Mouse (Mus musculus) kidney, postnatal 0 days (tissue): Measurements from ENCODE around the gene Krt80. TPM values are rescaled to one million over a fixed set of nuclear protein-coding genes. Genes with fewer than 3 reads are reported as not detected.
A peak's percentile ranks its signal among the peaks of the same experiment; 100 is the strongest.

Experiments used
- ATAC-seq: fragments of 200-750 bp; cut with Nextera tagmentation; replicated peaks from 2 replicates; pipeline ENCODE4 v1.8.0; 2017; ENCODE audit warnings: low read depth, moderate number of reproducible peaks, moderate TSS enrichment, moderate library complexity; ENCODE audit not compliant: low FRiP score
- DNase-seq: peaks from one replicate; pipeline ENCODE4 v3.0.0-alpha.2; 2016; ENCODE audit warnings: low spot score
- H3K27ac ChIP-seq: fragments of 300-500 bp; sonication (generic); 2 replicates; pipeline ENCODE4 v1.5.1; 2014; ENCODE audit warnings: mild to moderate bottlenecking
- H3K27me3 ChIP-seq: fragments of 300-500 bp; sonication (generic); 2 replicates; pipeline ENCODE4 v1.6.1; 2014; ENCODE audit warnings: low read length, mixed read lengths; ENCODE audit not compliant: insufficient read depth
- H3K36me3 ChIP-seq: fragments of 300-500 bp; sonication (generic); 2 replicates; pipeline ENCODE4 v1.6.1; 2014; ENCODE audit warnings: low read length, mixed read lengths; ENCODE audit not compliant: insufficient read depth
- H3K4me1 ChIP-seq: fragments of 300-500 bp; sonication (generic); replicated peaks from 2 replicates; pipeline ENCODE4 v1.6.1; 2014; ENCODE audit warnings: antibody characterized with exemption, low read length, mixed read lengths; ENCODE audit not compliant: insufficient read depth
- H3K4me2 ChIP-seq: fragments of 300-500 bp; sonication (generic); 2 replicates; pipeline ENCODE4 v1.6.1; 2014; ENCODE audit warnings: mild to moderate bottlenecking, low read length, moderate library complexity, mixed read lengths
- H3K4me3 ChIP-seq: fragments of 300-500 bp; sonication (generic); replicated peaks from 2 replicates; pipeline ENCODE4 v1.5.1; 2014; ENCODE audit warnings: low read depth, low read length
- H3K9ac ChIP-seq: fragments of 300-500 bp; sonication (generic); 2 replicates; pipeline ENCODE4 v1.6.1; 2014; ENCODE audit warnings: low read depth, low read length
- H3K9me3 ChIP-seq: fragments of 300-500 bp; sonication (generic); replicated peaks from 2 replicates; pipeline ENCODE4 v1.6.1; 2016; ENCODE audit warnings: low read length, inconsistent platforms, mixed read lengths
- CTCF ChIP-seq: IDR thresholded peaks from 2 replicates; pipeline ENCODE4 v1.5.1; 2016; ENCODE audit warnings: antibody characterized with exemption, low read depth, mild to moderate bottlenecking, moderate library complexity
- WGBS: fragments of 180-500 bp; shearing (Covaris S2); extraction: QIAGEN DNeasy Blood & Tissue Kit; methylation state at CpG from one replicate; pipeline ENCODE4 v1.1.7; 2014; 5-methylcytosine and 5-hydroxymethylcytosine counted together
- polyA plus RNA-seq: library from polyadenylated mRNA; unstranded; fragments of >200 nt; fragmentation: Nextera tagmentation; extraction: Ambion mirVana; gene quantifications from 2 replicates; pipeline ENCODE4 v1.2.1, GENCODE M21; 2015

The Krt80 gene
- polyA plus RNA-seq, 1 experiment from 2014 or later: 1.9 TPM

DNA sequence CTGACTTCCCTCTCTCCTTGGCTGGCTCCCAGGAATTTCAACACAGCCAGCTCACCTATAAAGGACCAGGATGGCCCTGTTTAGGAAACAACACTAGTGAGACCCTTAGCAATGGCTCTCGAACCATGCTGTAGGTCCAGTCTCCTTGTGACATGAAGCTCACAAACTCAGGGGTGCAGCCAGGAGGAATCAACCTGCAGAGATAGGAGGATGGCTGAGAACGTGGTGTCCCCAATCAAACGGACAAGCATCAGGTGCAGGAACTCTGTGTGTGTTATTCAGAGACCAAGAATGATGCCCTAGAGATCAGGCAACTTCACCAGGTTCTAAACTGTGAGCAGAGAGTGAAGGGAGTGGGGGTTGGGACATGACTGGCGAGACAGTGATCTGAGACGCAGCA, 47.9 kb downstream of the Krt80 start:
- TF ChIP-seq CTCF: no peak
- Histone ChIP-seq H3K36me3 (no peaks in the 10 kb centered on the region), H3K27ac (no peak overlapping the region), H3K9ac (no peak overlapping the region), H3K27me3 (no peaks in the 10 kb centered on the region), H3K9me3 (no peaks in the 10 kb centered on the region), H3K4me2 (no peak overlapping the region), H3K4me3 (no peak overlapping the region), H3K4me1 (0 out of 2 replicates have a peak, but pooled peaks cover 6% of the 10 kb centered on the region)
- 78% methylated on average over 5 of the region's 5 CpGs for WGBS
- no peak for ATAC-seq
- no peak for DNase-seq

DNA sequence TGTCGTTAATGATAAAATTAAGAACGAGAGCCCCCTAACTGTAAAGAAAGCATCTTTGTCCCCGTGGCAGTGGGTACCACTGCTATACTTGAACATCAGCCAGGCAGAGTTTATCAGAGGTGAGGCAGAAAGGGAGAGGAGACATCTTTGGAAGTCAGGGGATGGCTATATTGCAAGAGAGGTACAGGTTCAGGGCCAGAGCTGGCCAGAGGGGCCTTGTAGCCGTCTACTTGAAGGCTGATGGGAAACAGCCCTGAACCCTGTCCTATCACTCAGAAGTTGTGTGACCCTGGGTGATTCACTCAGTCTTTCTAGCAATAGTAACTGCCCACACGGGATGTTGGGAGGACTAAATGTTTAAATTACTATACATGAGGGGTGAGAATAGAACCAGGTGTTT, 48.8 kb downstream of the Krt80 start:
- no peak overlapping the region for H3K9ac ChIP-seq
- no peaks in the 10 kb centered on the region for H3K36me3 ChIP-seq
- no peak for ATAC-seq
- H3K27ac ChIP-seq: peak overlapping the region; percentile 62
- H3K4me2 ChIP-seq: no peak overlapping the region
- 0 out of 2 replicates have a peak, but pooled peaks cover 6% of the 10 kb centered on the region for H3K4me1 ChIP-seq
- TF ChIP-seq CTCF: no peak
- DNase-seq: no peak
- H3K4me3 ChIP-seq: no peak overlapping the region
- no peaks in the 10 kb centered on the region for H3K9me3 ChIP-seq
- WGBS: 36% methylated on average over 5 of the region's 5 CpGs
- no peaks in the 10 kb centered on the region for H3K27me3 ChIP-seq

DNA sequence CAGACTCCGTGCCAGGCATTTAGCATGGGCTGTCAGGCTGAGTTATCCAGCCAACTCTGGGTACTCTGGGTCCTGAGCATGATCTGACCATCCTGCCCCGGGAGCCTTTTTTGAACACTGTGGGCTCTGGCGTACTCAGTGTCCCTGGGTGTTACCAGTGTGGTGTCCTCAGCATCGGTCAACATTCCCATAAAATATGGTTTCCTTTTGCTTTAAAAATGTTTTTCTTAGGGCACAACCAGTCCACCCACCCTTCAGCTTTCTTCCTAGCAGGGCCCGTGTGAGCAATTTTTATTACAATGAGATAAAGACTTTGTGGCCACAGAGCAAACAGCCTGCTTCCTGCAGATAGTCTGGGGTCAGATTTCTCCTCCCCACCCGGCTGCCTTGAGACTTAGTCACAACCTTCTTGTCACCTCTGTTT, 49.3 kb downstream of the Krt80 start:
- no peaks in the 10 kb centered on the region for H3K36me3 ChIP-seq
- H3K4me3 ChIP-seq: no peak overlapping the region
- DNase-seq (peak; percentile 58), ATAC-seq (no peak; the same call in 1 of the 2 replicates)
- H3K4me2 ChIP-seq: no peak overlapping the region
- H3K9ac ChIP-seq: no peak overlapping the region
- no peaks in the 10 kb centered on the region for H3K9me3 ChIP-seq
- 0 out of 2 replicates have a peak, but pooled peaks cover 6% of the 10 kb centered on the region for H3K4me1 ChIP-seq
- H3K27ac ChIP-seq: peak overlapping the region; percentile 62
- WGBS: 26% methylated on average over 6 of the region's 6 CpGs
- no peaks in the 10 kb centered on the region for H3K27me3 ChIP-seq
- TF ChIP-seq CTCF: no peak

DNA sequence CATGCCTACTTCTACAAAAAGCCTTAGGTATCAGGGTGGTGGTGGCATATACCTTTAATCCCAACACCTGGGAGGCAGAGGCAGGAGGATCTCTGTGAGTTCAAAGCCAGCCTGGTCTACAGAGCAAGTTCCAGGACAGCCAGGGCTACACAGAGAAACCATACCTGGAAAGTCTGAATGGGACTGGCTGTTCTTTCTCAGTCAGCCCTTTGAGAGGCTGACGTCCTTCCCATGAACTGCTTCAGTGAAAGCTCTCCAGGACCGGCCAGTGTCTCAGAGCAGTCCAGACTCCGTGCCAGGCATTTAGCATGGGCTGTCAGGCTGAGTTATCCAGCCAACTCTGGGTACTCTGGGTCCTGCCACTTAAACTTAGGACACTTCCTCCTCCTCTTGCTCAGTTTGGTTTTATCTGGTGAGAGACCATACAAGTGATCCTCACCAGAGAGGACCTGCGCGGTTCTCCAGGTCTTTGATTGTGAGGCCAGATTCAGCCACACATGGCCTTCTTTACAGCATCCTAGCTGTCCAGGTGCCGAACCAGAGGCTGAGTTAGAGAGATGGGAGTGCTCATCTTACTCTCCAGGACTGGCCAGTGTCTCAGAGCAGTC, 49.8 kb downstream of the Krt80 start:
- Histone ChIP-seq H3K9me3 (no peaks in the 10 kb centered on the region), H3K27ac (peak overlapping the region; percentile 57)
- no peak; the same call in 1 of the 2 replicates for ATAC-seq

DNA sequence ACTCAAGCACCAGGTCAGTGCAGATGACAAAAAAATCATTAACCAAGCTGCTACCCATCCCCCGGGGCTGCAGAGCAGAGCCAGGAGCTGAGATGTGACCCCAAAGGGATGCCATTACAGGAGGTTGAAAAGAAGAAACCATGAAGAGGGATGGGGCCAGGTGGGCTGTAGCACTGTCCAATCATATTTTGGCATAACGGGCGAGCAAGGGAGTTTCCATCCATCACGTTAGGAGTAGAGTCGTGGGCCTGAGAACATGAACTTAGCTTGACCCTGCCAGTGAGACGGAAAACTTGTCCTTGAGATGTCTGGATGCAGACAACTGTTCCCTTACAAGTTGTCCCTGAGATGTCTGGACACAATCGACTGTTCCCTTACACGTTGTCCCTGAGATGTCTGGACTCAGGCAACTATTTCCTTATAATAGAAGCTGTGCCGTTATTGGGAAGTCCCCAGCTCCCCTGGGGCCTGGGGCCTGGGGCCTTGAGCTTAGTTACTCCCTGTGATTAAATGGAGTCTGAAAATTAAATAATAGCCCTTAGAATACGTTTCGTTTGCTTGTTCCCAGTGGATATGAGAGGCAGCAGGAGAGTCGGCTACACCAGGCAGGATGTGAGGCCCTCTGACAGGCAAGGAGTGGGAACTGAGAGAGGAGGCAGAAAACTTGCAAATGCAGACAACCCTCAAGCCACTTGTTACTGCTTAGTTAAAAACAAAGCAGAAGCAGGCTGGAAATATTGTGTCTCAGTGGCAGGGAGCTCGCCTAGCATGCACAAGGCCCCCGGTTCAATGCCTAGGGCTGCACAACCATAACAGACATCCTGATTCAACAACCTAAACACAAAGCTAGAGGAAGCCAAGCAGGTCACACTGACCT, 50.8 kb downstream of the Krt80 start:
- Histone ChIP-seq H3K4me3 (no peak overlapping the region), H3K4me2 (no peak overlapping the region), H3K27me3 (no peaks in the 10 kb centered on the region), H3K36me3 (no peaks in the 10 kb centered on the region), H3K27ac (peak overlapping the region; percentile 61), H3K9ac (no peak overlapping the region), H3K9me3 (no peaks in the 10 kb centered on the region), H3K4me1 (0 out of 2 replicates have a peak, but pooled peaks cover 6% of the 10 kb centered on the region)
- ATAC-seq: no peak
- 44% methylated on average over 14 of the region's 14 CpGs for WGBS
- TF ChIP-seq CTCF: no peak
- no peak for DNase-seq

More for the DNA sequence above, 49.8 kb downstream of the Krt80 start:
- H3K36me3 ChIP-seq: no peaks in the 10 kb centered on the region
- WGBS: 74% methylated on average over 6 of the region's 6 CpGs
- TF ChIP-seq CTCF: no peak
- H3K4me3 ChIP-seq: no peak overlapping the region
- no peak overlapping the region for H3K4me2 ChIP-seq
- no peaks in the 10 kb centered on the region for H3K27me3 ChIP-seq
- H3K9ac ChIP-seq: no peak overlapping the region
- H3K4me1 ChIP-seq: 0 out of 2 replicates have a peak, but pooled peaks cover 6% of the 10 kb centered on the region
- DNase-seq: no peak

DNA sequence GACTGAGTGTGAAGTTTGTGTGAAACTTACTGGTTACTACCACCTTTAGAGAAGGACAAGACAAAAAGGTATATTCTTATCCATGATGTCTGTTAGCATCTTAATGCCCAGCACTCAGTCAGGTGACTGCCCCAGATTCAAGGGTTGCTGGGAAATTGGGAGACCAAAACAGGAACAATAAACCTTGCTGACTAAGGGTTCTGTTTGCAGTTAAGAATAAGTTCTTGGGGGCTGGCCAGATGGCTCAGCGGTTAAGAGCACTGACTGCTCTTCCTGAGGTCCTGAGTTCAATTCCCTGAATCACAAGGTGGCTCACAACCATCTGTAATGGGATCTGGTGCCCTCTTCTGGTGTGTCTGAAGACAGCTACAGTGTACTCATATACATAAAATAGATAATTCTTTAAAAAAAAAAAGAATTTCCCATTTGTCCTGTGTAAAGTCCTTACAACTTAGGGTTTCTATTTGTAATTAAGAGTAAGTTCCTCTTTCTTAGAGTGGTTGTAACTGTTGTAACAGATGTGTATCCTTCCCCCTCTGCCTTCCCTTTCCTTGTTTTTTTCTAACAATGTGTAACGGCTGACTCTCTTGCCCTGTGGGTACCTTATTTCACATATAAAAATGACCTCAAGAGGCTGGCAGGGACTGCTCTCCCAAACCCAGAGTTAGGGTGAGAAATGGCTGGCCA, 52.0 kb downstream of the Krt80 start:
- DNase-seq (no peak), ATAC-seq (no peak)
- Histone ChIP-seq H3K4me3 (no peak overlapping the region), H3K27ac (no peak overlapping the region), H3K9ac (no peak overlapping the region), H3K4me1 (0 out of 2 replicates have a peak, but pooled peaks cover 6% of the 10 kb centered on the region), H3K9me3 (no peaks in the 10 kb centered on the region), H3K27me3 (no peaks in the 10 kb centered on the region), H3K4me2 (no peak overlapping the region), H3K36me3 (no peaks in the 10 kb centered on the region)
- WGBS: 73% methylated on average over 2 of the region's 2 CpGs
- no peak for TF ChIP-seq CTCF
